Mouse (Mus musculus) liver, embryonic 16.5 days (tissue): ENCODE data around the gene Hebp1. TPM values are rescaled to one million over a fixed set of nuclear protein-coding genes. Genes with fewer than 3 reads are reported as not detected.

Source experiments
- ATAC-seq: fragments of 200-750 bp; cut with Nextera tagmentation; 2 replicates; pipeline ENCODE4 v1.8.0; 2017; ENCODE audit warnings: low read depth, mild to moderate bottlenecking, moderate number of reproducible peaks, moderate library complexity
- H3K27ac ChIP-seq: fragments of 300-500 bp; sonication (generic); 2 replicates; pipeline ENCODE4 v1.5.1; 2014; ENCODE audit warnings: mild to moderate bottlenecking, low read length
- H3K27me3 ChIP-seq: fragments of 300-500 bp; sonication (generic); 2 replicates; pipeline ENCODE4 v1.6.1; 2014; ENCODE audit warnings: low read depth, low read length, mixed read lengths; ENCODE audit not compliant: control insufficient read depth, insufficient read depth
- H3K36me3 ChIP-seq: fragments of 300-500 bp; sonication (generic); 2 replicates; pipeline ENCODE4 v1.6.1; 2014; ENCODE audit warnings: mild to moderate bottlenecking; ENCODE audit not compliant: control insufficient read depth, insufficient read depth
- H3K4me1 ChIP-seq: fragments of 300-500 bp; sonication (generic); 2 replicates; pipeline ENCODE4 v1.6.1; 2014; ENCODE audit warnings: low read depth, low read length, mixed read lengths; ENCODE audit not compliant: control insufficient read depth
- H3K4me2 ChIP-seq: fragments of 300-500 bp; sonication (generic); 2 replicates; pipeline ENCODE4 v1.6.1; 2014; ENCODE audit warnings: low read depth, low read length, mixed read lengths
- H3K4me3 ChIP-seq: fragments of 300-500 bp; sonication (generic); 2 replicates; pipeline ENCODE4 v1.5.1; 2014; ENCODE audit warnings: low read depth, mild to moderate bottlenecking, low read length
- H3K9ac ChIP-seq: fragments of 300-500 bp; sonication (generic); 2 replicates; pipeline ENCODE4 v1.6.1; 2014; ENCODE audit warnings: low read depth, low read length
- H3K9me3 ChIP-seq: fragments of 300-500 bp; sonication (generic); replicated peaks from 2 replicates; pipeline ENCODE4 v1.6.1; 2016; ENCODE audit warnings: low read length; ENCODE audit not compliant: control insufficient read depth
- WGBS: fragments of 180-500 bp; shearing (Covaris S2); extraction: QIAGEN DNeasy Blood & Tissue Kit; methylation state at CpG from one replicate; pipeline ENCODE4 v1.1.7; 2014; ENCODE audit not compliant: insufficient replicate concordance; 5-methylcytosine and 5-hydroxymethylcytosine counted together
- polyA plus RNA-seq: library from polyadenylated mRNA; unstranded; fragments of >200 nt; fragmentation: Nextera tagmentation; extraction: Ambion mirVana; gene quantifications from 2 replicates; pipeline ENCODE4 v1.2.1, GENCODE M21; 2015

The Hebp1 gene
- polyA plus RNA-seq, 1 experiment from 2014 or later = 134 TPM

DNA sequence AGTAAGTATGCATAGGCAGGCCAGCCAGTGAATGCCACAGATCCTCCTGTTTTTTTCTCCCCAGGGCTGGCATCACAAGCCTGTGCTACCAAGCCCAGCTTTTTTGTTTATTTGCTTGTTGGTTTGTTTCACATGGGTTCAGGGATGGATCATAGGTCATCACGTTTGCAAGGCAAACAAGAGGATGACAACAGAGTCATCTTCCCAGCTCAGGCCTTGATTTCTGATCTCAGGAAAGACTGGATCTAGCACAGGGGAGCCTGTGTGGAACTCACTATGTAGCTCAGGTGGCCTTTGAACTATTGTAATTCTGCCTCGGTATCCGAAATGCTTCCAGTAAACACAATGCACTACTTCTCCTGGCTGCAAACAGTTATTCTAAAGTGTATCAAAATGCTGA lies 35.5 kb downstream of the Hebp1 start:
- peaks cover 60% of the 10 kb centered on the region for H3K4me1 ChIP-seq
- 75% methylated on average over 3 of the region's 3 CpGs for WGBS
- H3K4me2 ChIP-seq = no peak overlapping the region
- H3K9me3 ChIP-seq = no peaks in the 10 kb centered on the region
- peaks cover 16% of the 10 kb centered on the region for H3K36me3 ChIP-seq
- H3K4me3 ChIP-seq = no peak overlapping the region
- no peaks in the 10 kb centered on the region for H3K27me3 ChIP-seq
- ATAC-seq = no peak
- 0 out of 2 replicates have a peak overlapping the region, but pooled peaks have one; percentile 10 for H3K9ac ChIP-seq
- peak overlapping the region; percentile 35; the same call in 1 of the 2 replicates for H3K27ac ChIP-seq

DNA sequence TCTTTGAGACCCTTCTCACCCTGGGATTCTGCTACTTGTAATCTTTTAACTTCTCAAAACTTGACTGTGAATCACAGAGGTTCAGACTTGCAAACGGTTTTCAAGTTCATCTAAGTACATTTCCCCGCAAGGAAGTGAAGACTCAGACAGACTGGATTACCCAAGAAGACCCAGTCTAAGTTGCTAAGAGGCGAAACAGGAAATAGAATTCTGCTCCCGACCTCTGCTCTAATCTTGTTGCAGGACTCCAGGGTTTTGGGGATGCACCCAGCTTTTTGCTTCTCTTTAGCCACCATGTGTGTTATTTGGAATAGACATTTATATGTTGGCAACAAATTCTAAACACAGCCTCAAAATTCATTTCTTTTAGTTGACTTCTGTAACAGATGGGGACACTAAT lies 36.5 kb downstream of the Hebp1 start:
- Histone ChIP-seq H3K9me3 (no peaks in the 10 kb centered on the region), H3K27me3 (no peaks in the 10 kb centered on the region), H3K36me3 (peaks cover 16% of the 10 kb centered on the region), H3K27ac (no peak overlapping the region), H3K4me1 (peaks cover 61% of the 10 kb centered on the region), H3K9ac (no peak overlapping the region), H3K4me2 (no peak overlapping the region), H3K4me3 (no peak overlapping the region)
- no peak for ATAC-seq
- WGBS = 46% methylated on average over 4 of the region's 4 CpGs

DNA sequence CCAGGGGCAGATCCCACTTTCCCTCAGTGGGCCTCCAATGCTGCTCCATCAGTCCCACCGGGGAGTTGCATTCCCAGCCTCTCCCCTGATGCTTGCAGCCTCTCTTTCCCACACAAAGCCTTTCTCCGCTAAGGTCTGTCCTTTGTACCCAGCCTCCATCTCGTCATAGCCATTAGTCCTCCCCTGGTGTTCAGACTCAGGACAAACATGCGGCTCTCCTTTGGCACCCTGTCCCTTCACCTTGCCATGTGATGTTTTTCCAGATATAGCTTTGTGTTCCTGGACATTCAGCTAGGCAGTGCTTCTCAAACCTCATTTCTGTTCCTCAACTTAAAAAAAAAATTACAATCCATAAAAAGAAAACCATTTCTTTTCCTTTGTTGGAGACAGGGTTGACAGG lies 39.3 kb downstream of the Hebp1 start:
- peaks cover 29% of the 10 kb centered on the region for H3K36me3 ChIP-seq
- H3K4me2 ChIP-seq = no peak overlapping the region
- no peaks in the 10 kb centered on the region for H3K27me3 ChIP-seq
- H3K9ac ChIP-seq = no peak overlapping the region
- no peaks in the 10 kb centered on the region for H3K9me3 ChIP-seq
- no peak overlapping the region for H3K4me3 ChIP-seq
- H3K27ac ChIP-seq = peak overlapping the region; percentile 51
- WGBS = 81% methylated on average over 4 of the region's 4 CpGs
- peaks cover 39% of the 10 kb centered on the region for H3K4me1 ChIP-seq
- peak; percentile 38 for ATAC-seq

DNA sequence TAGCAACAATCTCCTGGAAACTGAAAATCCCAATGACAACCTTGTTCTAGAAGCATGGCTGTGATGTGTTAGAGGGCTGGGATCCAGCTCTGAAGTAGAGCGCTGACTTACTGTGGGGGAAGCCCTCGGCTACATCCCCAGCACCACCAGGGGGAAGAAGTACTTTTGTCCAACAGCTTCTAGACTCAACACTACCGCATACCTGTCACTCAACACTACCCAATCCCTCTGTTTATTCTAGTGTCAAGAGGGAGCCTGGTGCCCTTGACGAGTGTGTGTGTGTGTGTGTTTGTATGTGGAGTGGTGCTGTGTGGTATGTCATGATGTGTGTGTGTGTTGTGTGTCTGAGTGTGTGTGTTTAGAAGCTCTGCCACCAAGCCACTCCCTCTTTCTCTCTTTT lies 40.3 kb downstream of the Hebp1 start:
- Histone ChIP-seq H3K27ac (no peak overlapping the region), H3K9me3 (no peaks in the 10 kb centered on the region), H3K4me2 (no peak overlapping the region), H3K4me1 (peaks cover 29% of the 10 kb centered on the region), H3K27me3 (no peaks in the 10 kb centered on the region), H3K9ac (peak overlapping the region; percentile 7; the same call in 1 of the 2 replicates), H3K4me3 (no peak overlapping the region), H3K36me3 (peaks cover 30% of the 10 kb centered on the region)
- WGBS = 72% methylated on average over 4 of the region's 4 CpGs
- no peak for ATAC-seq

DNA sequence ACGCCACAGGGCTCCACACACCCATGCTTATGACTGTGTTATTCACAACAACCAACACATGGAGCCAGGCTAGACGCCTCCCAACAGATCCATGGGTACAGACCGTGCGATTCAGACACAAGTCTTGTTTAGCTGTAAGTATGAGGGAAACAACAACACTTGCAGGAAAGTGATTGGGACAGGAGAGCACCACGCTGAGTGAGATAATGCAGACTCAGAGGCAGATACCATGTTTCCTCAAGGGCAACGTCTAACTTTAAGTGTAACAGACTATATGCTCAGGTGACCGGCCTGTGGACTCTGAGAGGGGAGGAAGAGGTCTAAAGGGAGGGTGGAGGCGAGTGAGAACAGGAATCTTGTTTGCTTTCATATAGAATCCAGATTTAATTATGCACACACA lies 41.2 kb downstream of the Hebp1 start:
- Histone ChIP-seq H3K9me3 (no peaks in the 10 kb centered on the region), H3K9ac (no peak overlapping the region), H3K4me2 (no peak overlapping the region), H3K4me1 (peaks cover 23% of the 10 kb centered on the region), H3K4me3 (no peak overlapping the region), H3K36me3 (peaks cover 37% of the 10 kb centered on the region), H3K27me3 (no peaks in the 10 kb centered on the region), H3K27ac (no peak overlapping the region)
- 0 out of 2 replicates have a peak, but pooled peaks have one; percentile 19 for ATAC-seq
- 38% methylated on average over 8 of the region's 8 CpGs for WGBS

DNA sequence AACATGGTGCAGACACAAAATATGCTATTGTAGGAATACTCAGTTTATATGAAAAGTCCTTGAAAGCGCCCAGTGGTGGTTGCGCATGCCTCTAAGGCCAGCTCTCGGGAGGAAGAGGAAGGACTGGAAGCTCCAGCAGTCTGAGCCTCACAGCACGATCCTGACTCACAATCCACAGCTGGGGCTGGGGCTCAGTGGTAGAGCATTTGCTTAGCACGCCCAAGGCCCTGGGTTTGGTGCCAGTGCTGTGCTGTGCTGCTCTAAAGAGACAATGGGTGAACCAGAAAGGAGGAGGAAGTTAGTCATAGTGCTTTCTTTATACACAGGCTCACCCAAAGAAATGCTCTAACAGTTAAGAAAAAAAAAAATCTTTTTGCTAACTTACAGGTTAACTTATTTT lies 44.1 kb downstream of the Hebp1 start:
- Histone ChIP-seq H3K9me3 (no peaks in the 10 kb centered on the region), H3K4me1 (peaks cover 14% of the 10 kb centered on the region), H3K4me2 (no peak overlapping the region), H3K27ac (no peak overlapping the region), H3K27me3 (no peaks in the 10 kb centered on the region), H3K9ac (no peak overlapping the region), H3K4me3 (no peak overlapping the region), H3K36me3 (peaks cover 60% of the 10 kb centered on the region)
- no peak for ATAC-seq
- 83% methylated on average over 5 of the region's 5 CpGs for WGBS

DNA sequence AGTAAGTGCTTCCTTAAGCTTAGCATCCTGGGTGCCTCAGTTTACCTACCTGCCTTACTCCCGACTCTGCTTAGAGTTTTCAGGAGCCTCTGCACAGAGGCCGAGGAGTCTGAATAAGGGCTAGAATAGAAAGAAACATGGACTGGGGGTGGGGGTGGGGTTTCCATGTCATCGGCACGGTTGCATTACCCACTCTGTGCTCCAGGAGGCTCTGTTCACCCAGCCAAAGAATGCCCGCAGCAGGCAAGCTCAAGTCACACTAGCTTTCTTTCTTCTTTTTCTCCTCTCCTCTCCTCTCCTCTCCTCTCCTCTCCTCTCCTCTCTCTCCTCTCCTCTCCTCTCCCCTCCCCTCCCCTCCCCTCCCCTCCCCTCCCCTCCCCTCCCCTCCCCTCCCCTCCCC lies 47.5 kb downstream of the Hebp1 start:
- H3K9ac ChIP-seq = no peak overlapping the region
- H3K27me3 ChIP-seq = no peaks in the 10 kb centered on the region
- WGBS = 26% methylated on average over 5 of the region's 5 CpGs
- H3K27ac ChIP-seq = no peak overlapping the region
- no peaks in the 10 kb centered on the region for H3K4me1 ChIP-seq
- peak; percentile 40; the same call in 1 of the 2 replicates for ATAC-seq
- H3K4me3 ChIP-seq = no peak overlapping the region
- no peak overlapping the region for H3K4me2 ChIP-seq
- peaks cover 79% of the 10 kb centered on the region for H3K36me3 ChIP-seq
- no peaks in the 10 kb centered on the region for H3K9me3 ChIP-seq

DNA sequence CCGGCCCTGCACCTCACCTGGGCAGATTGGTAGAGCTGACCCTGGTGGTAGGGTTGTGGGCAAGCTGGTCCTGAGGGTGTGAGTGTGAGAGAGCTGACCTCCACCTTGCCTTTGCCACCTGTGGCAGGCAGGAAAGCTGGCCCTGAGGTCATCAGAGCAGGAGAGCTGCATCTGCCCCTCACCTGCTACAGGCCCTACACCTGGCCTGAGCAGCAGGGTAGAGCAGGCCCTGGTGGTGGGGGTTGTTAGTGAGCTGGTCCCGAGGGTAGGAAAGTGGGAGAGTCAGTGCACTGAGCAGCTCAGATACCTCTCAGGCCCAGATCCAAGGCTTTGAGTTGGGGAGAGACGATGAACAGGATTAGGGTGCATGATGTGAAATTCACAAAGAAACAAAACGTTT lies 48.1 kb downstream of the Hebp1 start:
- Histone ChIP-seq H3K4me2 (no peak overlapping the region), H3K9ac (no peak overlapping the region), H3K4me1 (no peaks in the 10 kb centered on the region), H3K27me3 (no peaks in the 10 kb centered on the region), H3K9me3 (no peaks in the 10 kb centered on the region), H3K27ac (no peak overlapping the region), H3K4me3 (no peak overlapping the region), H3K36me3 (peaks cover 79% of the 10 kb centered on the region)
- 83% methylated on average over 4 of the region's 4 CpGs for WGBS
- no peak for ATAC-seq

DNA sequence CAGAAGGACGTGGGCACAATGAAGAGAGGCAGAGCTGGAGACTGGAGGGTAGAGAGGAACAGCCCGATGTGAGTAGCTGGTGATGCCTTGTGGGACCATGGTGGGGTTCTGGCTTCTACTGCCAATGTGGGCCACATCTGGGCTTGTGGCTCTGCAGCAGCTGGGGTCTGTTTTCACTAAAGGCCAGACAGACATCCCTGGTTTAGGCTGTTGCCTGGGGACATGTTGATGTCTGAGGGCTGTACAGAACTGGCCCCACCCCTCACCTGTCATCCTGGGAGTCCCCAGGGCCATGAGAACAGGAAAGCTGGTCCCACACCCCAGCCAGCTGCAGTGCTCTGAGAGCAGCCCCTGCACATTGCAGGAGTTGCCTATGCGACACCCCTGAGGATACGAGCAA lies 48.6 kb downstream of the Hebp1 start:
- peak; percentile 14; the same call in 1 of the 2 replicates for ATAC-seq
- WGBS = 71% methylated on average over 4 of the region's 4 CpGs
- Histone ChIP-seq H3K36me3 (peaks cover 79% of the 10 kb centered on the region), H3K27me3 (no peaks in the 10 kb centered on the region), H3K4me1 (no peaks in the 10 kb centered on the region), H3K4me3 (no peak overlapping the region), H3K9ac (no peak overlapping the region), H3K27ac (no peak overlapping the region), H3K9me3 (no peaks in the 10 kb centered on the region), H3K4me2 (no peak overlapping the region)
